Mouse (Mus musculus): Measurements from ENCODE around the gene Thtpa.

The Thtpa gene

GRCm38 (mm10) chr14:55077481-55078365, 16.9 kb upstream of the Thtpa start:
- no peak for DNase-seq (ENCODE audit: low read depth, low spot score)

DNA sequence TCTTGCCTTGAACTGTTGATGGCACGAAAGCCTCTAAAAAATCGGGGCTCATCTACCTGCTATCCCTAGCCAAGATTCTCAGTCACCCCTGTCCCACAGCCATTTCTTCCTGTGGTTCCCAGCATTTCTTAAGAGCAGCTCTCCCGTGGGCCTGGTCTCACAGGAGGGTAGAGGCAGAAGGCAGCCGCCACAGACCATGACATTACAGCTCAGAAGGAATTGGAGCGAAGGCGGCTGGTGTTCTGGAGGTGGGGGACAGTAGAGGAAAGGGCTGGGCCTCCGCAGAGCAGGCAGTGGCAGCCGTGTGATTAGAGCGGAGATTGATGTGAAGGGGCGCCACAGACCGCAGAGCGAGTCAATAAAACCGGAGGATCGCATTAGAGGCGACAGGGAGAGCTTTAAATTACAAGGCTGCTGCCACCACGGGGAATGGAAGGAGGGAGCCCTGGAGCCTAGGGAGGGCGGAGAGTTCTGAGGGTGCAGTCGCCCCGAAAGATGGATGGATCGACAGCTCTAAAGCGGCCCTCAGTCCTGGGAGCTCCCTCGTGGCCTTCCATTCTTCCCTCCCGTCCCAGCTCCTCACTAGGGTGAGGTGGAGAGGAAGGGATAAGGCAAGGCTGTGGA, 16.1 kb upstream of the Thtpa start:
- no peak for DNase-seq (ENCODE audit: low read depth, low spot score)

GRCm38 (mm10) chr14:55079214-55079970, 15.2 kb upstream of the Thtpa start:
- peak; percentile 64 for DNase-seq (ENCODE audit: low read depth, low spot score)

GRCm38 (mm10) chr14:55081105-55081504, 13.5 kb upstream of the Thtpa start:
- DNase-seq (ENCODE audit: low read depth, low spot score), result no peak

DNA sequence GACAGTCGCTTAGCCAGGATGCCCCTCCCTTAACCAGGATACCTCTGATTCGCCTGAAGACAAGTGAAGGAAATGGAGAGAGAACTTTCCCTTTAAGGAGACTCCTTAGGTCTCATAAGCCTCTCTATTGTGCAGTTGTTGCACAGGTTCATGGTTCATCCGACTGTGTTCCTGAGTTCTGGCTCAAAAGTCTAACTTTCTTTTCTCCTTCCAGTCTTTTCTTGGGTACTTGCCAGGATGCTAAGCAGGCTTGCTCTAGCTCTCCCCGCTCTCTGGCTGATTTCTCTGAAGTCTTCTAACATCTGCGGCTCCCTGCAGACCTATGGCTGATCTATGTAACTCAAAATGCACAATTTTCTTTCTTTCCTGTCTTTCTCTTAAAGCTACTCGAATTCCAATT, 11.1 kb upstream of the Thtpa start:
- no peak for DNase-seq (ENCODE audit: low read depth, low spot score)

- DNase-seq (ENCODE audit: low read depth, low spot score), result no peak
Measured at GRCm38 (mm10) chr14:55085324-55086008, 9.1 kb upstream of the Thtpa start.

GRCm38 (mm10) chr14:55086009-55086514, 8.5 kb upstream of the Thtpa start:
- DNase-seq (ENCODE audit: low read depth, low spot score), result no peak

DNA sequence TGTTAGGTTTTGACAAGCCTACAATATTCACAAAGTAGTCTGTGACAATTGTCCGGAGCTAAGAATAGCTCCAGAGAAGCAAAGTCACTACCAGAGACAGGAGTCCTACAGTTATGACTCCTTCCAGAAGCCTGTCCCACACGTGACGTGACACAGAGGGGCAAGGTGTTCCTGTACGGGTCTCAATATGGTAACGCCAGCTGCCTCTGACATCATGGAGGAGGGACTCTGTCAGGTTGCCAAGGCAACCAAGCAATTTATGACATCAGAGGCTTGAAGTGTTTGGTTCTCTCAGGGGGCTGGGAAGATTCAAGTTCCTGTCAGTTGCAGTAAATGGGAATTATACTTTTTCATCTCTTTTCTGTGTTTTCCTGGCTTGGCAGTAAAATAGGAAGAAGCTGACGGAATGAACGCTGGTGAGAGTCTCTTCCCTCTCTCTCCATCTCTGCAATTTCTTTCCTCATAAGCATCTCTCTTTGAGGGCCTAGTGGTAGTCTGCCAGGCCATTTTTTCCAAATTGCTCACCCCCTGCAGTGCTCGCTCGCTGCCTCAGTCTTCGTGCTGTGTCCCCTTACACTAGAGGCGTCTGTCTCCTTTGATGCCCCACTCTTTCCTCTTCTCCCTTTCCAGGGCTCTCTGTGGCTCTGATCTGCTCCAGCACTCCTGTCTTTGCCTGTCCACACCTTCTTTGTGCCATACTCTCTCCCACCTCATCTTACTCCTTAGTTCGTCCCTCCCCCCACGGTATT, 5.2 kb upstream of the Thtpa start:
- no peak for DNase-seq (ENCODE audit: low read depth, low spot score)

DNA sequence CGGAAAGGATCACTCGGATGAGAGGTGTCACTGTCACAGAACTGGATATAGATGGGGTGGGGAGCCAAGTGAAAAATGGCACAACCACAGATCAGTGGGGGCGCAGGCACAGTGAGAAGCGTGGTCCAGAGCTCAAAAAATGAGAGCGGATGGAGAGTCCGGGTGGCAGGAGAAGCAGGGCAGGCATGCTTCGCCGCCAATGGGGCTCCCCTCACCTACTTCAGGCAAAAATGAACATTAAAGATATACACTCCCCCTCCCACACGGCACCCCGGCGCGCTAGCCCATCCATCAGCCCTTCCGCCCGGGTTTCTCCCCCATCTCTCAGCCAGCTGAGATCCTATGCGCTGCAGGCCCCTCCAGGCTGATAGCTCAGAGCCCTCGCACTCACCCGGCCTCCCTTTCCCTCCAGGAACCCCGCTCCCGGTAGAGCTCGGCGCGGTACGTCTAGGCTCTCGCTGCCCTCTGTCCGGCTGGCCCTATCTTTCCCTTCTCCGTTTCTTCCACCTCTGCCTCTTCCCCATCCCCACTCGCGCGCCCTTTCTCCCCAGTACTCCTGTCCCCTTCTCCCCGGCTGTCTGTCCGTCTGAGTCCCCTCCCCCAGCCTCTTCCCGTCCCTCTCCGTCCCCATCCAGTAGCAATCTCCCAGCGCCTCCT, 3.2 kb upstream of the Thtpa start:
- no peak for DNase-seq (ENCODE audit: low read depth, low spot score)

- peak; percentile 76 for DNase-seq (ENCODE audit: low read depth, low spot score)
Measured at GRCm38 (mm10) chr14:55092011-55092577, 2.5 kb upstream of the Thtpa start, which contains the start of gene Zfhx2. Zfhx2 (minus strand) TSS chr14:55092324.

DNA sequence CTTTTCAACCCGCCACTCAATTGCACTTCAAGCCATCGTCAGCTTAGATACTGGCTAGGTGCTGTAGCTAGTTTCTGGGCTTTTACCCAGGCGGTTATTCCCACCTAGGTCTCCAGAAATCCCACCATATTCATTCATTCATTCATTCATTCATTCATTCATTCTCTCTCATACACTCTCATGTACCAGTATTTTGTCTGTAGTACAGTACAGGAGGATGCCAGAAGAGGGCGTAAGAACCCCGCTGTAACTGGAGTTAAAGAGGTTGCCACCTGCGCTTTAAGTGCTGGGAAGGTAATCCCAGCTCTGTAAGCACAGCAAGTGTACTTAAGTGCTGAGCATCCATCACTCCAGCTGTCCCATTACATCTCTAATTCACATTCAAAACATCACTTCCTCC, 657 bp upstream of the Thtpa start:
- DNase-seq (ENCODE audit: low read depth, low spot score), result no peak

DNA sequence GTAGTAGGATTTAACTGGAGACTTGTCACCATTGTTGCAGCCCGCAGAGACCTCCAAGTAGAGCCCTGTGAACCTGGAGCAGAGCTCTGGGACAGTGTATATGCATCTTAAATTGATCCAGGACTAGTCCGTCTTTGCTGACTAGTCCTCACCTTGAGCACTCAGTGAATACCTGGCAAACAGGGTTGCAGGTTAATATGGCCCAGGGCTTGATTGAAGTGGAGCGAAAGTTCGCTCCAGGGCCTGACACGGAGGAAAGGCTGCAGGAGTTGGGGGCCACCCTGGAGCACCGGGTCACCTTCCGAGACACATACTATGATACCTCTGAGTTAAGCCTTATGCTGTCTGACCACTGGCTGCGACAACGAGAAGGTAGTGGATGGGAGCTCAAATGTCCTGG, 679 bp downstream of the Thtpa start:
- DNase-seq (ENCODE audit: low read depth, low spot score), result no peak

DNA sequence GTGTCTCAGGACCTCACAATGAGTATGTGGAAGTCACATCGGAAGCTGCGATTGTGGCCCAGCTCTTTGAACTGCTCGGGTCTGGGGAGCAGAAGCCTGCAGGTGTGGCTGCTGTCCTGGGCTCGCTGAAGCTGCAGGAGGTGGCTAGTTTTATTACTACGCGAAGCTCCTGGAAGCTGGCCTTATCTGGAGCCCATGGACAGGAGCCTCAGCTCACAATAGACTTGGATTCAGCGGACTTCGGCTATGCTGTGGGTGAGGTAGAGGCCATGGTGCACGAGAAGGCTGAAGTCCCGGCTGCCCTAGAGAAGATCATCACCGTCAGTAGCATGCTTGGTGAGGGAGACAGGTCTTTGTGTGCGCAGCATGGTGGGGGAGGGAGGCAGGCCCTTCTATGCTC, 1.1 kb downstream of the Thtpa start:
- DNase-seq (ENCODE audit: low read depth, low spot score), result no peak

- no peak for DNase-seq (ENCODE audit: low read depth, low spot score)
Measured at GRCm38 (mm10) chr14:55096573-55097087, 2.0 kb downstream of the Thtpa start.

- DNase-seq (ENCODE audit: low read depth, low spot score), result no peak
Measured at GRCm38 (mm10) chr14:55097646-55098045, 3.1 kb downstream of the Thtpa start.

DNA sequence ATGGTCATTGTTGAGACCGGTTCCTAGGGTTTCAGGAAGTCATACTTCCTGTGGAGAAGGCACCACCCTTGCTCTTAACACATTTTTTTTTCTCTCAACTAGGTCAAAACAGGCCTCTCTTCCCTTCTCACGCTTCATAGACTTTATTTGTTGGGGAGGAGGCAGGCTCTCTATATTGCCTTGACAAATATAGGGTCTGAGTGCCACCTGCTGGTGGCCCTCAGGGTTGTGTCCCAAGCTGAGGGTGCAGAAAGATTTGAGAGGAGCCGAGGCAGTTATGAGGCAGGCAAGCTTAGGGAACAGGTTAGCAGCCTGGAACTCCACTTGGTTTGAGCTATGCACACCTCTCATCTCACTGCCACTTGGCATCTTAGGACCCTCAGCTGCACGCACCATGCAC, 3.5 kb downstream of the Thtpa start:
- peak; percentile 47 for DNase-seq (ENCODE audit: low read depth, low spot score)

- peak; percentile 69 for DNase-seq (ENCODE audit: low read depth, low spot score)
Measured at GRCm38 (mm10) chr14:55101592-55101991, 7.0 kb downstream of the Thtpa start.

DNA sequence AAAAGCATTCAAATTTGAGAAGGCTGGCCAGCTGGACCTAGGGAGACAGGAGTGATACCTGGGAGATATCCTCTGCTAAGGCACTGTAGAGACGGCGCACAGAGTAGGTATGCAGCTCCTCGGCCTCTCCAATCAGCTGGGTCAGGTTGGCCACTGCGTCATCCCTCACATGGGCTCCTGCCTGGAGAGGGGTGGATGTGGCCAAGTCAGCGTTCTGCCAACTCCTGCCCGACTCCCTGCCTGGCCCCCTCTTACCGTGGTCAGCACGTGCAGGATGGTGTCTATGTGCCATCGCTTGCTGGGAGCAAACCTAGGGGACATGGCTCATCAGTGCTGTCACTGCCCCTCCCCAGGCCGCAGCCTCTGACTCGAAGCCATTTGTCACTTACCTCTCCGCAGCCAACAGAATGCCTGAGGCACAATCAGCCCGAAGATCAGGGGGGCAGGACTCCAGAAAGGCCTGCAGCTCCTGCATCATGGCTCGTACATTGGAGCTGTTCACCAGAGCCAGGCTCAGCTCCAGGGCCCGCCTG, 7.7 kb downstream of the Thtpa start:
- DNase-seq (ENCODE audit: low read depth, low spot score), result no peak

- no peak for DNase-seq (ENCODE audit: low read depth, low spot score)
Measured at GRCm38 (mm10) chr14:55104365-55104764, 9.8 kb downstream of the Thtpa start.
